Mouse (Mus musculus): ENCODE results near the gene Oas1h.
A peak's percentile ranks its signal among the peaks of the same experiment; 100 is the strongest.
"Not testable (repeated sequence)": the region's sequence is repeated elsewhere in the genome, so short reads cannot be mapped to it uniquely, and the experiment has no call there.

Gene Oas1h

GRCm38 (mm10) chr5:120861121-120861520 lies at the start of gene Oas1h:
Gene Oas1h, plus strand, starts transcription at chr5:120861421.
- no peak for DNase-seq (ENCODE audit: low spot score in 2 of 2)

GRCm38 (mm10) chr5:120811951-120812819 lies 49.0 kb upstream of the Oas1h start, which contains the start of gene Oas1c:
Gene Oas1c, minus strand, starts transcription at chr5:120812514.
- peak; percentile 67 to 76 for DNase-seq (ENCODE audit: low spot score in 2 of 2)

- no peak for DNase-seq (ENCODE audit: low spot score in 2 of 2)
These were observed 48.2 kb upstream of the Oas1h start for GRCm38 (mm10) chr5:120813023-120813422.

GRCm38 (mm10) chr5:120815949-120816348 lies 45.3 kb upstream of the Oas1h start:
- DNase-seq (ENCODE audit: low spot score in 2 of 2): no peak

GRCm38 (mm10) chr5:120818999-120819398 lies 42.2 kb upstream of the Oas1h start:
- DNase-seq (ENCODE audit: low spot score in 2 of 2): no peak

GRCm38 (mm10) chr5:120831031-120831430 lies 30.2 kb upstream of the Oas1h start:
- DNase-seq (ENCODE audit: low spot score in 2 of 2): no peak

- DNase-seq (ENCODE audit: low spot score in 2 of 2): no peak
These were observed 27.6 kb upstream of the Oas1h start for GRCm38 (mm10) chr5:120833335-120834280.

GRCm38 (mm10) chr5:120836731-120837585 lies 24.3 kb upstream of the Oas1h start:
- DNase-seq (ENCODE audit: low spot score in 2 of 2): peak in 1 of 2 experiments; percentile 10

GRCm38 (mm10) chr5:120844713-120845112 lies 16.5 kb upstream of the Oas1h start:
- DNase-seq (ENCODE audit: low spot score in 2 of 2): no peak

- DNase-seq (ENCODE audit: low spot score in 2 of 2): no peak
These were observed 14.2 kb upstream of the Oas1h start, which contains the start of gene Oas1f for GRCm38 (mm10) chr5:120847067-120847466. Gene Oas1f, plus strand, starts transcription at chr5:120847367.

GRCm38 (mm10) chr5:120849601-120850136 lies 11.6 kb upstream of the Oas1h start:
- DNase-seq (ENCODE audit: low spot score in 2 of 2): no peak

- no peak for DNase-seq (ENCODE audit: low spot score in 2 of 2)
These were observed 2.0 kb upstream of the Oas1h start for GRCm38 (mm10) chr5:120859241-120859640.

GRCm38 (mm10) chr5:120865336-120865860 lies 4.2 kb downstream of the Oas1h start:
- DNase-seq (ENCODE audit: low spot score in 2 of 2): no peak

- DNase-seq (ENCODE audit: low spot score in 2 of 2): no peak
These were observed 8.3 kb downstream of the Oas1h start for GRCm38 (mm10) chr5:120869436-120870015.

GRCm38 (mm10) chr5:120870081-120870480 lies 8.9 kb downstream of the Oas1h start:
- DNase-seq (ENCODE audit: low spot score in 2 of 2): no peak

- DNase-seq (ENCODE audit: low spot score in 2 of 2): no peak
These were observed 9.6 kb downstream of the Oas1h start for GRCm38 (mm10) chr5:120870782-120871181.

- no peak for DNase-seq (ENCODE audit: low spot score in 2 of 2)
These were observed 10.2 kb downstream of the Oas1h start for GRCm38 (mm10) chr5:120871469-120871868.

- DNase-seq (ENCODE audit: low spot score in 2 of 2): not testable (repeated sequence)
These were observed 15.6 kb downstream of the Oas1h start for GRCm38 (mm10) chr5:120876839-120877238.

- DNase-seq (ENCODE audit: low spot score in 2 of 2): not testable (repeated sequence)
These were observed 16.2 kb downstream of the Oas1h start for GRCm38 (mm10) chr5:120877407-120877806.

GRCm38 (mm10) chr5:120878803-120879202 lies 17.6 kb downstream of the Oas1h start:
- not testable (repeated sequence) for DNase-seq (ENCODE audit: low spot score in 2 of 2)

Measured in right cerebral cortex, postnatal 36 days (tissue).